Mouse (Mus musculus) ES-Bruce4 (cell line): ENCODE data around the gene 2510039O18Rik. TPM values are rescaled to one million over a fixed set of nuclear protein-coding genes. Genes with fewer than 3 reads are reported as not detected.

Source experiments
- H3K27ac ChIP-seq: 2 replicates; pipeline ENCODE4 v1.5.1; 2012; ENCODE audit warnings: low read length, inconsistent platforms; ENCODE audit not compliant: insufficient read depth
- H3K27me3 ChIP-seq: 2 replicates; pipeline ENCODE4 v1.6.1; 2012; ENCODE audit warnings: mild to moderate bottlenecking, low read length, inconsistent platforms; ENCODE audit not compliant: control insufficient read depth, poor library complexity, insufficient read depth, severe bottlenecking
- H3K36me3 ChIP-seq: 2 replicates; pipeline ENCODE4 v1.6.1; 2012; ENCODE audit warnings: inconsistent platforms, mild to moderate bottlenecking, low read length, moderate library complexity; ENCODE audit not compliant: control insufficient read depth, poor library complexity, insufficient read depth, severe bottlenecking
- H3K4me1 ChIP-seq: one replicate; pipeline ENCODE4 v1.8.1; 2011; ENCODE audit warnings: low read length; ENCODE audit not compliant: control insufficient read depth, insufficient read depth
- H3K4me3 ChIP-seq: 2 replicates; pipeline ENCODE4 v1.5.1; 2011; ENCODE audit warnings: low read depth, mild to moderate bottlenecking, low read length
- H3K9ac ChIP-seq: 2 replicates; pipeline ENCODE4 v1.6.1; 2012; ENCODE audit warnings: low read depth, mild to moderate bottlenecking, inconsistent platforms; ENCODE audit not compliant: poor library complexity, severe bottlenecking
- H3K9me3 ChIP-seq: replicated peaks from 2 replicates; pipeline ENCODE4 v1.6.1; 2012; ENCODE audit warnings: mild to moderate bottlenecking, low read length, inconsistent platforms; ENCODE audit not compliant: control insufficient read depth, poor library complexity, insufficient read depth, severe bottlenecking
- CTCF ChIP-seq: IDR thresholded peaks from one replicate; pipeline ENCODE4 v1.8.1; 2011; ENCODE audit warnings: low read depth, low read length
- EP300 ChIP-seq: IDR thresholded peaks from 2 replicates; pipeline ENCODE4 v1.6.1; 2011; ENCODE audit warnings: low read depth, low read length; ENCODE audit not compliant: insufficient read depth
- POLR2A ChIP-seq: IDR thresholded peaks from one replicate; pipeline ENCODE4 v1.8.1; 2011; ENCODE audit warnings: low read length; ENCODE audit not compliant: insufficient read depth
- polyA plus RNA-seq: library from polyadenylated mRNA; stranded (reverse); fragments of >200 nt; gene quantifications from 2 replicates; pipeline ENCODE4 v1.2.4, GENCODE M21; 2011; ENCODE audit warnings: low read depth; ENCODE audit not compliant: missing spikeins, insufficient read depth, insufficient read length

Gene 2510039O18Rik
- polyA plus RNA-seq, 1 experiment, result 23.3 TPM

GRCm38 (mm10) chr4:147934134-147934533 is 6.6 kb upstream of the 2510039O18Rik start:
- H3K9me3 ChIP-seq, result no peaks in the 10 kb centered on the region
- no peaks in the 10 kb centered on the region for H3K27me3 ChIP-seq
- H3K9ac ChIP-seq, result no peak overlapping the region
- TF ChIP-seq CTCF (no peak), POLR2A (no peak), EP300 (no peak)
- H3K36me3 ChIP-seq, result no peaks in the 10 kb centered on the region
- H3K4me3 ChIP-seq, result no peak overlapping the region
- no peak overlapping the region for H3K27ac ChIP-seq
- peaks cover 9% of the 10 kb centered on the region for H3K4me1 ChIP-seq

GRCm38 (mm10) chr4:147934611-147935010 is 6.1 kb upstream of the 2510039O18Rik start:
- H3K4me1 ChIP-seq, result peaks cover 9% of the 10 kb centered on the region
- no peak overlapping the region for H3K9ac ChIP-seq
- TF ChIP-seq EP300 (no peak), POLR2A (no peak), CTCF (no peak)

GRCm38 (mm10) chr4:147935904-147936303 is 4.8 kb upstream of the 2510039O18Rik start:
- no peak overlapping the region for H3K27ac ChIP-seq
- peak overlapping the region; percentile 76 for H3K9ac ChIP-seq
- peaks cover 9% of the 10 kb centered on the region for H3K4me1 ChIP-seq
- H3K36me3 ChIP-seq, result no peaks in the 10 kb centered on the region
- H3K4me3 ChIP-seq, result peak overlapping the region; percentile 92
- H3K27me3 ChIP-seq, result no peaks in the 10 kb centered on the region
- H3K9me3 ChIP-seq, result no peaks in the 10 kb centered on the region
- TF ChIP-seq POLR2A, result no peak

More at GRCm38 (mm10) chr4:147934611-147935010, 6.1 kb upstream of the 2510039O18Rik start:
- Histone ChIP-seq H3K27ac (no peak overlapping the region), H3K4me3 (no peak overlapping the region), H3K9me3 (no peaks in the 10 kb centered on the region), H3K36me3 (no peaks in the 10 kb centered on the region), H3K27me3 (no peaks in the 10 kb centered on the region)

GRCm38 (mm10) chr4:147936331-147936954 is 4.3 kb upstream of the 2510039O18Rik start, which contains the start of gene Plod1:
TSS of gene Plod1 (minus strand) at chr4:147936767.
- H3K4me1 ChIP-seq, result peaks cover 9% of the 10 kb centered on the region
- no peaks in the 10 kb centered on the region for H3K27me3 ChIP-seq
- no peaks in the 10 kb centered on the region for H3K9me3 ChIP-seq
- TF ChIP-seq EP300, result no peak
- peak; percentile 79 for TF ChIP-seq POLR2A
- TF ChIP-seq CTCF, result peak; percentile 16
- H3K36me3 ChIP-seq, result no peaks in the 10 kb centered on the region
- peak within 1 kb of the TSS; percentile 76 for H3K9ac ChIP-seq
- peak within 1 kb of the TSS; percentile 55 for H3K27ac ChIP-seq
- peak within 1 kb of the TSS; percentile 92 for H3K4me3 ChIP-seq

GRCm38 (mm10) chr4:147937021-147937420 is 3.7 kb upstream of the 2510039O18Rik start:
- TF ChIP-seq CTCF (no peak), EP300 (no peak), POLR2A (no peak)
- Histone ChIP-seq H3K9ac (peak overlapping the region; percentile 76; the same call in 1 of the 2 replicates), H3K9me3 (no peaks in the 10 kb centered on the region), H3K27me3 (no peaks in the 10 kb centered on the region), H3K4me1 (peaks cover 9% of the 10 kb centered on the region), H3K4me3 (peak overlapping the region; percentile 92), H3K27ac (peak overlapping the region; percentile 55), H3K36me3 (no peaks in the 10 kb centered on the region)

GRCm38 (mm10) chr4:147937486-147937885 is 3.2 kb upstream of the 2510039O18Rik start:
- Histone ChIP-seq H3K4me3 (no peak overlapping the region), H3K27me3 (no peaks in the 10 kb centered on the region), H3K27ac (peak overlapping the region; percentile 63), H3K9ac (no peak overlapping the region), H3K4me1 (peaks cover 9% of the 10 kb centered on the region), H3K9me3 (no peaks in the 10 kb centered on the region), H3K36me3 (no peaks in the 10 kb centered on the region)
- TF ChIP-seq EP300 (peak; percentile 56), CTCF (no peak), POLR2A (no peak)
